In the genomic region with DNA sequence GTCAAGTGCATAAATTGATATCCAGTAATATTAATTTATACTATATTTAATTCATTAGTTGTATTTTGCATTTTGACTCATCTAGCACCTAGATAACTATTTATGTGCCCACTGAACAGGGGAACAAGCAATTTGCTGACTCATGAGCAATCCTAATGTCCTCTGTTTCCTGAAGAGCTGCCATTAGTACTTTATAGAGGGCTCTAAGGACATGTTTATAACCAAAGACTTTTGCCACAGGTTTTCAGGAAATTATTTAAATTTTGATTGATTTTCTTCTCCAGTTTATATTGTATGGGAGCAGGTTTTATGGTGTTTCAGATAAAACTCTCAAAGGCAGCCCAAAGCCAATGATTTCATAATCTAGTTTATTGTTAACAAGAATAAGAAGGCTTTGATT, we compare ENCODE assay signal across 18 mouse cellular contexts.
"Had no signal": no experiment of that assay in that cellular context is flagged by ENCODE, and none has a peak within 500 bp of the region (broad histone marks: within the 10 kb centered on the region; RNA-seq: fewer than 3 reads in every experiment).

No protein-coding gene starts in this region.

- H3K4me2 ChIP-seq: lung, embryonic 14.5 days; midbrain, embryonic 12.5 days; neural tube, embryonic 13.5 days; neural tube, embryonic 15.5 days had no signal

- H3K27me3 ChIP-seq: midbrain, embryonic 12.5 days; neural tube, embryonic 13.5 days; neural tube, embryonic 15.5 days had no signal

- H3K9ac ChIP-seq: lung, embryonic 14.5 days; midbrain, embryonic 12.5 days; neural tube, embryonic 13.5 days; neural tube, embryonic 15.5 days had no signal

- H3K4me1 ChIP-seq: neural tube, embryonic 13.5 days; neural tube, embryonic 15.5 days had no signal

- H3K4me3 ChIP-seq: midbrain, embryonic 12.5 days; myocyte; neural tube, embryonic 13.5 days; neural tube, embryonic 15.5 days had no signal

- ATAC-seq: midbrain, embryonic 16.5 days had no signal

- H3K36me3 ChIP-seq: midbrain, embryonic 12.5 days; neural tube, embryonic 13.5 days; neural tube, embryonic 15.5 days had no signal

- H3K27ac ChIP-seq: midbrain, embryonic 12.5 days; neural tube, embryonic 13.5 days; neural tube, embryonic 15.5 days had no signal

- DNase-seq: lung, adult 18-20 months; lung, embryonic 14.5 days; lung, postnatal 10 days; lung, postnatal 4 days; midbrain, embryonic 14.5 days; retina, postnatal 1 day; right cerebral cortex, adult 18-20 months; right cerebral cortex, postnatal 25 days; right cerebral cortex, postnatal 4 days; spleen, adult 18-20 months; thymus, adult 18-20 months; thymus, postnatal 14 days; thymus, postnatal 36 days had no signal

- H3K9me3 ChIP-seq: midbrain, embryonic 12.5 days; neural tube, embryonic 13.5 days; neural tube, embryonic 15.5 days had no signal
